Mouse (Mus musculus) embryonic fibroblast, embryonic 13.5 days (primary cell): ENCODE data around the gene a. TPM values are rescaled to one million over a fixed set of nuclear protein-coding genes. Genes with fewer than 3 reads are reported as not detected.
"Not testable (repeated sequence)": the region's sequence is repeated elsewhere in the genome, so short reads cannot be mapped to it uniquely, and the experiment has no call there.

Experiments used
- H3K27ac ChIP-seq: 2 replicates; pipeline ENCODE4 v1.5.1; 2012; ENCODE audit warnings: low read length, control low read depth, inconsistent platforms; ENCODE audit not compliant: insufficient read depth
- H3K4me1 ChIP-seq: 2 replicates; pipeline ENCODE4 v1.6.1; 2011; ENCODE audit warnings: low read length; ENCODE audit not compliant: control insufficient read depth, insufficient read depth
- H3K4me3 ChIP-seq: 2 replicates; pipeline ENCODE4 v1.5.1; 2011; ENCODE audit warnings: mild to moderate bottlenecking, control low read depth, low read length; ENCODE audit not compliant: insufficient read depth
- CTCF ChIP-seq: IDR thresholded peaks from 2 replicates; pipeline ENCODE4 v1.5.1; 2011; ENCODE audit warnings: mild to moderate bottlenecking, control low read depth, low read length, moderate library complexity, borderline replicate concordance; ENCODE audit not compliant: insufficient read depth
- POLR2A ChIP-seq: IDR thresholded peaks from 2 replicates; pipeline ENCODE4 v1.6.1; 2011; ENCODE audit warnings: low read depth, mild to moderate bottlenecking, control low read depth, low read length, moderate library complexity
- polyA plus RNA-seq: library from polyadenylated mRNA; stranded (reverse); fragments of >200 nt; gene quantifications from 2 replicates; pipeline ENCODE4 v1.2.4, GENCODE M21; 2011; ENCODE audit warnings: low read depth; ENCODE audit not compliant: missing spikeins, insufficient read length

Gene a
- polyA plus RNA-seq, 1 experiment = not detected

- peak overlapping the region; percentile 37 for H3K27ac ChIP-seq
- TF ChIP-seq CTCF (no peak), POLR2A (peak; percentile 71)
- H3K4me3 ChIP-seq = peak overlapping the region; percentile 37
- no peaks in the 10 kb centered on the region for H3K4me1 ChIP-seq
Observed at GRCm38 (mm10) chr2:155018762-155019641, 227.8 kb downstream of the a start.

GRCm38 (mm10) chr2:155019673-155020072 is 228.5 kb downstream of the a start:
- peak overlapping the region; percentile 37 for H3K4me3 ChIP-seq
- H3K27ac ChIP-seq = peak overlapping the region; percentile 37
- TF ChIP-seq CTCF = no peak
- 0 out of 2 replicates have a peak, but pooled peaks have one; percentile 24 for TF ChIP-seq POLR2A
- no peaks in the 10 kb centered on the region for H3K4me1 ChIP-seq

- not testable (repeated sequence) for H3K4me1 ChIP-seq, H3K27ac ChIP-seq, H3K4me3 ChIP-seq
Observed at GRCm38 (mm10) chr2:155020247-155020826, 229.1 kb downstream of the a start.

GRCm38 (mm10) chr2:155030831-155031230 is 239.6 kb downstream of the a start:
- TF ChIP-seq POLR2A = no peak
- TF ChIP-seq CTCF = no peak
- Histone ChIP-seq H3K27ac (no peak overlapping the region), H3K4me1 (peaks cover 2% of the 10 kb centered on the region; the same call in 1 of the 2 replicates), H3K4me3 (no peak overlapping the region)

GRCm38 (mm10) chr2:155032938-155033710 is 241.9 kb downstream of the a start:
- TF ChIP-seq POLR2A (no peak), CTCF (no peak)
- H3K4me1 ChIP-seq = peaks cover 2% of the 10 kb centered on the region; the same call in 1 of the 2 replicates
- no peak overlapping the region for H3K27ac ChIP-seq
- no peak overlapping the region for H3K4me3 ChIP-seq

GRCm38 (mm10) chr2:155039956-155040355 is 248.8 kb downstream of the a start:
- Histone ChIP-seq H3K4me3 (no peak overlapping the region), H3K27ac (no peak overlapping the region), H3K4me1 (no peaks in the 10 kb centered on the region)
- TF ChIP-seq CTCF (no peak), POLR2A (no peak)

GRCm38 (mm10) chr2:155044542-155044941 is 253.3 kb downstream of the a start:
- no peak for TF ChIP-seq POLR2A
- TF ChIP-seq CTCF = no peak
- H3K27ac ChIP-seq = no peak overlapping the region
- H3K4me1 ChIP-seq = no peaks in the 10 kb centered on the region
- H3K4me3 ChIP-seq = no peak overlapping the region

- H3K4me3 ChIP-seq = no peak overlapping the region
- 0 out of 2 replicates have a peak, but pooled peaks cover 2% of the 10 kb centered on the region for H3K4me1 ChIP-seq
- TF ChIP-seq POLR2A (no peak), CTCF (no peak)
- no peak overlapping the region for H3K27ac ChIP-seq
Observed at GRCm38 (mm10) chr2:155045075-155045474, 253.9 kb downstream of the a start.

GRCm38 (mm10) chr2:155046803-155047202 is 255.6 kb downstream of the a start:
- 0 out of 2 replicates have a peak, but pooled peaks cover 8% of the 10 kb centered on the region for H3K4me1 ChIP-seq
- no peak overlapping the region for H3K4me3 ChIP-seq
- no peak overlapping the region for H3K27ac ChIP-seq
- TF ChIP-seq POLR2A (no peak), CTCF (no peak)

- H3K4me3 ChIP-seq = no peak overlapping the region
- H3K4me1 ChIP-seq = 0 out of 2 replicates have a peak, but pooled peaks cover 8% of the 10 kb centered on the region
- TF ChIP-seq POLR2A = no peak
- no peak for TF ChIP-seq CTCF
- H3K27ac ChIP-seq = no peak overlapping the region
Observed at GRCm38 (mm10) chr2:155047452-155048178, 256.4 kb downstream of the a start.
